Mouse (Mus musculus) testis, postnatal 14 days (tissue): ENCODE results near the gene Plcl1.

Experiments used
- DNase-seq: peaks from one replicate; pipeline ENCODE4 v3.0.0; 2021; ENCODE audit warnings: low spot score

Gene Plcl1

DNA sequence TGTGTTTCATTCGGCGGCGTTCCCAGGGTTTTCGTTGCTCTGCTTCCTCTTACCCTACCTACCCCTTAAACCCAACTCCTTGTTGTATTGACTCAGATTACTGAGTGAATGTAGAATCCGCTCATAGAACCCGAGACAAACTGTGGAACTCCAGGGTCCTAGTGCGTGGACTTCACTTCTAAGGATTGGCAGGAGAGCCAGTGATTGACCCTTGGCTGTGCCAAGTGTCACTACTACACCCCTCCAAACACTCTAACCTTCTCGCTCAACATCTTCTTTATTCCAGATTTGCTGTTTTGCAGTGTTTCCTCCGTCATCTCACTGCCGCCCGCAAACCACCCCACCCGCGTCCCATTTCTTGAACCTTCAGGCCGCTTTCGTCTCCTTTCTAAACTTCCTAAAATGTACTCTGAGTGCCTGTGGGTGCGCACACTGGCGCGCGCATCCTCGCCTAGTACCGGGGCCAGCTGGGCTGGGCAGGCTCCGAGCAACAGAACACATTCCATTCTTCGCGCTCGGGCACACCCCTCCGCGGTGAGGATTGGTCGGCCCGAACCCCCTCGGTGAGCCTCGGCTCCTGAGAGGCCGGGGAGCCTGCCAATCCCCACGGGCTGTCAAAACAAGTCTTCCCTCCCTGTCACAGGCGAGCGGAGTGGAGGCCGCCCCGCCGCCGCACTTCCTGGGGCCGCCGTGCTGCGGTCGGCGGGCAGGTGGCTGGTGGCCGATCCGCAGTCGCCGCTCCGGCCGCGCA, at the start of gene Plcl1:
Gene Plcl1, plus strand, starts transcription at position 650 of the 751 bp plus-strand sequence.
- peak; percentile 91 for DNase-seq

DNA sequence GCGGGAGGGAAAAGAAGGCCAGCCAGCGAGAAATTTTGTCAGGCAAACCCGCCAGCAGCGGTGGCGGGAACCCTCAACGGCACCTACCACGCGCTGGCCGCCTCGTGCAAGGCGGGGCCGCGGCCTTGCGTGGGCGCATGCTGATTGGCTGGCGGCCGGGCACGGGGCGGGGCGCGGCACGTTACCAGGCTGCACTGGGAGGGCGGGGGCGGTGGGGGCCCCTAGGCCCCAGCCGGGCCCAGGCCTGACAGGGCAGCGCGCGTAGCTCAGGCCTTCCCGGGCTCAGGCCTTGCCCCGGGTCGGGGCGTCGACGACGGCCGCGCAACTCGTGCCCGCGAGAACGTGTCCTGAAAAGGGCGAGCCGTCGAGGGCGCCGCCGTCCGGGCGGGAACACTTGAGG, 43.1 kb upstream of the Plcl1 start:
- peak; percentile 91 for DNase-seq

DNA sequence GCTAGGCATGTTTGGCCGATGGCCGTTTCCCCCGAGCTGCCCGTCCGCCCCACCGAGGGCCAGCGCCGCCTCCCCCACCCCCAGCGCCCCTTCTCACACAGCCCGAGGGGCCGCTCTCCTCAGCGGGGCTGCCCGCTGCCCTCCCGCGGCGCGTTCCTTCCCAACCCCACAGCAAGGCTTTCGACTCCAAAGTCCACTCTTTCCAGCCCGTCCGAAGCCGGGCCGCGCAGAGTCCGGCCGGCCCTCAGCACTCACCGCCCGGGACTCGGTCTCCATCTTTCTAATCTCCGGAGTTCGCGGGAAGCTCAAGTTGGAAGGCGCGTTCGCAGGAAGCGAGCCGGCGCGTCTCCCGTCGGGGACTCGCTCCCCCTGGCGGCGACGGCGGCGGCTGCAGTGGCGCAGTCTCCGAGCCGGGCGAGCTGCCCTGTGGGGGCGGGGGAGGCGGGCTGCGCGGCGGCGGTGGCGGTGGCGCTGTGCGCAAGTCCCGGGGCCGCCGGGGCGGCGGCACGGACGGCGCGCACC, 42.6 kb upstream of the Plcl1 start, which contains the start of gene Boll:
Gene Boll, minus strand, starts transcription at position 426 of the 522 bp plus-strand sequence.
- peak; percentile 88 for DNase-seq

DNA sequence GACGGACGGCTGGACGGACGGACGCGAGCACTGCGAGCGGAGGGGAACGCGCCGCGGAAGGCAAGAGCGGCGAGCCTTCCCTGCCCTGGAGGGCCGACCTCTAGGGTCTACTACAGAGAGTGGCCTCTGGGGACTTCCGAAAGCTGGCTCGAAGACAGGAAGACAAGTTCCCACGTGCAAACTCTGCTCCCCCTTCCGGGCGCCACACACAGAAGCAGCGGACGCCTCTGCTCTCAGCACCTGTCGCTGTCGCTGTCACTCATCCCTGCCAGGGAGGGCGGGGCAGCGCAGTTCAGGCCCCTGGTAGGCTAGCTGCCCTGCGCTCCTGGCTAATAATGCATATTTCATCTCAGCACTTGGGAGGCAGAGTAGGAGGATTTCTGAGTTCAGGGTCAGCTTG, 42.1 kb upstream of the Plcl1 start:
- peak; percentile 85 for DNase-seq

DNA sequence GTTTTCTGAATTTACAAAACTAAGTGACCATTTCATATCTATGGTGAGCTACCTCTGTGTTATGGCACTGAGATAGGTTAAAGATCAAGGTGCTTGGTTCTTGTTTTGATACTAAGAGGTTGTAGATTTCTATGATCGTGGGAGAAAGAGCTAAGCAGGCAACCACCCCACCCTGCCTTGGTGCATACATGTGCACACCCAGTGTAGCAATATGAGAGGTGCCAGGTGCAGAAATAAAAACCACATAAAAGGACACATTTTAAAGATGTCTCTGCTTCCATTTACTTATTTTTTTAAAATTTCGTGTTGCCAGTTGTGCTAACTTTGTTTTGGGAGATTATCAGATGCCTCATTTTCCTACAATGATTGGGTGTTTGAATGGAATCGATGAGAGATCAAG, 33.1 kb upstream of the Plcl1 start:
- DNase-seq, result no peak

DNA sequence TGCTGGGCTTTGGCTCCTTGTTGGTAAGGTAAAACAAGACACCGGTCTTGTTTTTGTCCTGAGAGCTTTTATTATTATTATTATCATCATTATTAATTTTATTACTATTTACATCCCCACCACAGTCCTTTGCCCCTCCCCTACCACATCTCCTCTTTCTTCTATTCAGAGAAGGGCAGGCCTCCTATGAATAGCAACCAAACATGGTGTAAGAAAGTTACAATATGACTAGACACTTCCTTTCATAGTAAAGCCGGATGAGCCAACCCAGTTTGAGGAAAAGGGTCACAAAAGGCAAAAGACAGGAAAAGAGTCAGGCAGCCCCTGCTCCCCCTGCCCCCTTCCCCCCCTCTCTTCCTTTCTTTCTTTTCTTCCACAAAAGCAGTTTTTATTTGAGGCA, 25.2 kb upstream of the Plcl1 start:
- DNase-seq, result no peak

DNA sequence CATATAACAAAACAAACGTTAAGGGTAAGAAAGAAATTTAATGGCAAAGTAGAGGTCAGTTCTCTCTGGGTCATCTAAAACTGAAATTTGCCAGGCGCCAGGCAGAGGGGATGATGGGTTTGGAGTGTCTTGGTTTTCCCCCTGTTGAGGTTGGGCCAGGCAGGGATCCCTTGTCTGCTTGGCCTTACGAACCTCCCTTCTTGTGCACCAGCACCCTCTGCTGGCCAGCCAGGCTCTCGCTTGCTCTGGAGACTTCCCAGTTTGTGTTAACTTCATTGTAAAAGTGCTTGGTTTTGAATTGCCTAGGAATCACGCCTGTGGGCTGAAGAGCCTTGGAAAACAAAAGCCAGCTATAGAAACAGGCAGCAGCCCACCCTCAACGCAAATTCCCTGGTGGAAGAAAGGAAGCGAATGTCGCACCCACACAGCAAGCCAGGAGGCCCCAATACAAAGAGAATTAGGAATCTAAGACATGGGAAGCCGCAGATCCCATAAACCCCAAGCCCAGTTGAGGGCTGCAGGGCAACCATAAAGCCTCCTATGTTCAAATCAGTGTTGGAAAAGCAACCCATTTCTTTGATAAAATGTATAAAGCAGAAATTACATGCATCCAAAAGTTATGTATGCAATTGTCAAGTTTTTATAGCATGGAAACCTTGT, 22.5 kb upstream of the Plcl1 start:
- DNase-seq, result peak; percentile 72

DNA sequence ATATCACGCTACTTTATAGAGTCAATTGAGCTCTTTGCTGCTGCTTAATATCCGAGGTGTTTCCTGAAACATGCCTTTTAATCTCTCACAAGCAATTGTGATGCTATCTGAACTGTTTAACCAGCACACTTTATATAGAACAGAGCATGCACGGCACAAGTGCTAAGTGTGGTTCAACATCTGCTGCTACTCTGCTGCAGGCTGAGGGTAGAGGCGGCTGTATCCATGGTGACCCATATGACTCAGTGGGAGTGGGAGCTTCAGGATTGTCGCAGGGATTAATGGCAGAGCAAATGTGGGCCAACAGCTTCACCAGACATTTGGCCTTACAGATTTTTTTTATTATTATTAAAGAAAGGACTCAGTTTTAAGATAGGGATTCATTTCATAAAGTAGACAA, 5.8 kb upstream of the Plcl1 start:
- DNase-seq, result no peak

DNA sequence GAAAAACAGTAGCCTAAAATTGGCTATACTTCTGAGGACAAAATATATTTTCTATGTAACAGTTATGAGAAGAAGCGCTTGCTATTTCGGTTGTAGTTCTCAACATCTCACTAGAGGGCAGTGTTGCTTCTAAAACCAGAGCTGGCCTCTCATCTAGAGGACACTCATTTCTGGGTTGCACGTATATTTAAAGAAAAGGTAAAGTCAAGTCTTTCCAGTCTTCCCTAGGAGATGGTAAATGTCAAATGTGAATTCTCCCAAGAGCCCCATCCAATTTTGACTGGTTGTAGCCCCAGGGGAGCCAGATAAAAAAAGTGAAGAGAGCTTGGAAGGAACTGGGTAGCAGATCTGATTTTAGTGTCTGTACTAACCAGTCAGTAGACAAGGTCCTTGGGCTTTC, 1.3 kb upstream of the Plcl1 start:
- DNase-seq, result peak; percentile 31

DNA sequence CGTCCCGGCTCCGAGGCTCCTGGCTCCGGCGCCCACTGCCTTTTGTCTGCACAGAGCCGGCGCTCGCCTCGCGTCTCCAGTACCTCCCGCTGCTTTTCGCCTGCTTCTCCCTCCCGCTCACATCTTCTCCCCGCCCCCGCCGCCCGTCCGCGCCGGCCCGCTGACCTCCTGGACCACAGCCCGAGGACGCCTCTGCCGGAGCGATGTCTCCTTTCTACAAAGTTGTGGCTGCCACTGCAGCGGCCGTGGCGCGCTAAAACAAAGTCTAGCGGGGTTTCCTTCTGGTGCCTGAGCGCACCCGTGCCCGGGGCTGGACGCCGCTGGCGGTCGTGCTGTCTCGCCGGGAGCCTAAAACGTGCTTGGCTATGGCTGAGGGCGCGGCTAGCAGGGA, 297 bp downstream of the Plcl1 start:
- DNase-seq, result peak; percentile 62

DNA sequence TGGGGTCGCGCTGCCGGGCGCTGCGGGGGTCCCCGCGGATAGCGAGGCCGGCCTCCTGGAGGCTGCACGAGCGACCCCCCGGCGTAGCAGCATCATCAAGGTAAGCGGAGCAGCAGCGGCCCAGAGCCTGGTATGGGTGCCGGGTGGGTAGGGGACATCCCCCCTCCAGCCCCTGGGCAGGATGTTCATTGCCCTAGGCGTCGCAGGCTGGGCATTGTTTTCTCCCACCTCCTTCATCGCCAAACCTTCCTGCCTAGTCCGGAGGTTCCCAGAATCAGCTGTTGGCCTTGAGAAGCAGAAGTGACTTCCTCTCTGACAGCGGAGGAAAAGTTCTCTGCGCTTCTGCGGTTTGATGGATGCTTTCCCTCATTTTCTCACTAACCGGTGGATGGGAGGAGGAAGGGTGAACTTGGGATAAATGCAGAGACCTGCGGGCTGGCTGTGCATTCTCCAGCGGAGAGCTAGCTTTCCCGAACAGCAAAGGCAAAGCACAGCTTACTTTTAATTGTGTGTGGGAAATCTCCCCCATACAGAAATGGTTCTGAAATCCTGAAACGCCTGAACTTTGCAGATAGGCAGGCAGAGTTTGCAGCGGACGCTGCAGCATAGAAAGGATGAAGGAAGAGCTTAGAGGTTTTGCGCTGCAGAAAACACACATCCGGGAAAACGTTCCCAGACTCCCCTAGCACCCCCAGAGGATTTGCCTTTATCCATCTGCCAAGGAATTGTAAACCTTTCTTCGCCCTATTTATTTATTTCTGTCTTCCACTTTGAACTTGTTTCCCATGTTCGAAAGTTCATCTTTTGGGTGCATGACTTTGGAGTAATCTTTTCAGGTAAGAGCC, 1.0 kb downstream of the Plcl1 start:
- DNase-seq, result peak; percentile 16

DNA sequence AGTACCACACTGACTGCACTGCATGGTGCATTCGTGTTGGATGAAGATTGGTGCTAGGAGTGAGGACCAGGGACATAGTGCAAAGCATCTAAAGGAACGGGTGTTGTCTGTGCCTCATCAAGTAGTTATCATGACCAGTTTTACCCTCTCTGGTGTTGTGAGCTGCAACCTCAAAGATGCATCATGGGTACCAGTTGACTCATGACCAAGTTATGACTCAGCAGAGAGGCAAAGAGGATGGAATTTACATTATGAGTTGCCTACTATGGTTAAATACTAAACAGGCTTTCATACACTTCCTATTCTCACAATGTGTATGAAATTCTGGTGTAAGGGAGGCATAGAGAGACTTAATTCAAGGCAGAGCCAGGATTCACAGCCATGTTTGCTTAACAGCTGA, 4.9 kb downstream of the Plcl1 start:
- DNase-seq, result no peak

DNA sequence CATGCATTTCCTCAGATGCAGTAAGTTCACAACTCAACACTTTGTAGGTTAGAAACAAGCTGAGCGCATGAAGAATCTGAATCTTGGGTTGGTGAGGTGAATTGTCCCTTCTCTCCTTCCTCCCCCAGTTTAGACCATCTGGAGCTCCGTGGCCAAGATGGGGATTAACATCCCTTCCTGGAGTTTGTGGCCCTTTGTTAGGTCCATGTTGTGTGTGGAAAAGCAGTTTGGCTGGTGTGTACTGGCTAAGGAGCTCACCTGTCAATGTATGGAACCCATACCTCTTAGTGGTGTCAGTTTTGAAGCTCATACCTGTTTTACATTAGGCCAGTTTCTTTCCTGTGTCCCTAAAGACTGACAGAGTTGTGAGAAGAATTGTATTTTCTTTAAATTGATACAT, 5.4 kb downstream of the Plcl1 start:
- no peak for DNase-seq

DNA sequence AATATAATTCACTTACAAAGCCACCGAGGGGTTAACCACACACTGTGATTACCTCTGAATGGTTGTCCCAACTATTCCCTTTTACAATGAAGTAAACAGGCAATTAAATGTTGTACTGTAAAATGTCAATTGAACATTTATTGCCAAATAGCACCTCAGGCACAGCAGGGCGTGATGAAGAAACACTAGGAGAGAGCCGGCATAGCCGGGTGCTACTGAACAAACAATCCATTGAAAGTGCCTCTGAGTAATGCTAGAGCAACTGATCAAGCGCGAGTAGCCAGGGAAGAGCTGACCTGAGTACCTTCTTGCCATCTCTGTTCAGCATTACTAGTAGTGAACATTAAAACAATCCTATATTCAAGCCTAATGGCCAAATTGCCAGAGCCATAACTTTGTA, 6.8 kb downstream of the Plcl1 start:
- no peak for DNase-seq

DNA sequence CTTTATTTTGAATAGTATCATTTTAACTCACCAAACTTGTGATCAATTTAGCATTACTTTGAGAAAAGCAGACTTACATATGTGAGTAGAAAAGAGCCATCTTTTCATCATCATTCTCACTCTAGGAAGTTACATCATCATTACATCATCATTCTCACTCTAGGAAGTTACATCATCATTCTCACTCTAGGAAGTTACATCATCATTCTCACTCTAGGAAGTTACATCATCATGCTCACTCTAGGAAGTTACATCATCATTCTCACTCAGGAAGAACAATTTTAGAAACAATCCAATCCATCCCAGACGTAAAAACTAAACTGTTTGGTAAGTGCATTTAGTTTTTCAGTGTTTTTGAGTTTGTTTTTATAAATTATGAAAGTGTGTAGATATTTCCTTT, 7.8 kb downstream of the Plcl1 start:
- DNase-seq, result no peak

DNA sequence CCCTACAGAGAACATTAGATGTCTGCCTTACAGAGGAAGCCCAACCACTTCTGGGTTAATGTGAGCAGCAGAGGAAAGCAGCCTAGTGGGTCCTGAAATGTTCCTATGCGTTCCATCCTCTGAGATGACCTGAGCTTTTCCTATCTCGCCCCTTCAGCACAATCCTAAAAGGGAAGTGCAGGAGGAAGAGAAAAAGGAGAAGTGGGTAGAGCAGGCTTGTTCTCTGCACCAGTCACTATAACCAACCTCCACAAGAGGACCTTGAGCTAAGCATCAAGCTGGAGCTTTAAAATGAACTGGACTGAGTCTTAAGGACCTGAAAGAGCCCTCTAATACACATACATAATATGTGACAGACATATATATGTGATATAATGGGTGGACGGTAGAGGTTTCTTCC, 13.2 kb downstream of the Plcl1 start:
- DNase-seq, result no peak

DNA sequence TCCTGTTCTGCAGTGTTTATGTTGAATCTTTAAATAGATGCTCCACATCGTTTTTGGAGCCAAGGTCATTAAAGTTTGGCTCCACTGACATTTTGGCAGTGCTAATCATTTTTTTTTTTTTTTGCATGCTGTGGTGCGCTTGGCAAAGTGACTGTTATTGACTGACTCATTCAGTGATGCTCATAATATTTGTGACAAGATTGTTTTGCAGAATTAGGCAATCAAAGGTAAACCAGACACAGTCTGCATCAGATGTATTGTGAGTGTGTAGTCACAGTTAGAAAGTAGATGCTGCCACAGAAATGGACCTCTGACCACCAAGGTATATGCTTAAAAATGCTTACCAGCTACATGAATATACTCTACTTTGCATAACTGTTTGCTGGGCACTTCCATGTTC, 21.9 kb downstream of the Plcl1 start:
- DNase-seq, result no peak

DNA sequence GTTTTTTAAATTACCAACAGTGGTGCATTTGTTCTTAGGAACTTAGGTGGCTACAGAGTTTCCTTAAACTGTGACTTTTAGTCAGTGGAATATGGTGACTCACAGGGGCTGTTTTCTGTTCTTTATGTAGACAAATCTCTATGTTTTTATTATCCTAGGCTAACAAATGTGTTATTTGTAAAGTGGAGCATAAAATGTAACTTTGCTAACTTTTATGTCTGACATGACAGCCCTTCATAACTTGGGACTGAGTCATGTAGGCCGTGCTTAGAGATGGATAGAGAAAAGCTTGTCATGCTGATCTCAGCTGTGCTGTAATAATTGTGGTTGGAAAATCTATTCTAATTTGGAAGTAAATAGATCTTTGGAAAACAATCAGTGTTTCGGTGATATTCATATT, 23.3 kb downstream of the Plcl1 start:
- DNase-seq, result no peak

DNA sequence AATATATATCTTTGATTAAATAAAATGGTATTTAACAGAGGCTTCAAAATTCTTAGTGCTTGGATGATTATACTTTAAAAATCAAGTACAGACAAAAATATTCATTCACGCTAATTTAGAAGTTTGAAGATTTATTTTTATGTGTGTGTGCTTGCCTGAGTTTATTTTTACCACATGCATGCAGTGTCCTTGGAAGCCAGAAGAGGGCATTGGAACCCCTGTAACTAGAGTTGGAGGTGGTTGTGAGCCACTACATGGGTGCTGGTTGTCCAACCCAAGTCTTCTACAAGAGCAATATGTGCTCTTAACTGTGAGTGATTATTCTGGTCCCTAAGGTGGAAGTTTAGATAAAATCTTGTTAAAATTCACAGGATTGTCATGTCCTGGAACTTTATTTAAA, 24.0 kb downstream of the Plcl1 start:
- DNase-seq, result no peak

DNA sequence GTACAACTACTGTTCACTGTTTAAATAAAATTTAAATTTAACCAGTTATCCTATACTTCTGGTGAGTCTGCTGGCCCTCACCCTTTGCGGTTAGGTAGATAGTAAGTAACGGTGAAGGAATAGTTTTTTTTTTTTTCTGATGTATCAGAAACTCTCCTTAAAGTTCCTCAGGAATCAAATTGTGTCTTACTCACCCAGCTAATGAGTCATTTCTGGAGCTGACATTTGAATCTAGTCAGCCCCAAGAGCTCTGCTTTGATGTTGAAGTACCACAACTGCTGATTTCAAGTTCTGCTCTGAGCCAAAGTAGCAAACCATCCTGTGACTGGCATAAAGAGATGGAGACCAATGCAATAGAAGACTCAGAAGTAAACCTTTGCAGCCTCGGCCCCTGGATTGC, 24.9 kb downstream of the Plcl1 start:
- no peak for DNase-seq

DNA sequence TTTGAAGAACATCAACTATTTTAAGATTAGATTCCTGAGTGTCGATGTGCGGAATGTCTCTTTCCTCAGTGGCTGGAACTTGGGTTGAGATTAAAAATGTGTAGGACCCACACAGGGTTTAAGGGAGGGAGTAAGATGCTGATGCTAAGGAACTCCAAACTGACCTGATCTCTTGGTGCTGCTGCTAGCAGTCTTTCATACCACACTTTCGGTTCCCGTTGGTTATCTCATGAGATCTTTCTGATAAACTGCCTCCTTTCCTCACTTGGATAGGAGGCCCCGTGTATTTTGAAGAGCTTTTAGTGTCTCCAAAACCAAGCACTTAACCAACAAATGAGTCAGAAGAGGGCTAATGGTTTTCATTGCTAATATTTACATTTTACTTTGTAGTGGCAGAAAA, 30.9 kb downstream of the Plcl1 start:
- no peak for DNase-seq

DNA sequence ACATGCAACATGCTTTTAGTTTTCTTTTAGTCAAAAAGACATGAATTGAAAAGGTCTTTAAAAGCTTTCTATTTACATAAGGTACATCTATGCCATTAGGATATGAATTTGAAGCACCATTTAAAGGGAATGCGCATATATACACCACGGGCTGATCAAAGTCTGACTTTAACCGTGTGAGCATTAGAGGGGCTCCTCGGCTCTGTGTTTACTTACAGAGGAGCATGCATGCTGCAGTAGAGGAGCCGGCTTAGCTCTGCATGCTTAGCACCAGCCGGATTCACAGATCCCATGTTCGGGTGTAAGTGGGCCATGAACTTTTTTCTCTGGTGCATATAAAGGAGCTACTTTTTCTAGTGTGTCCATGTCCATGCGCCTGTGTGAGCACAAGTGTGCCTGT, 31.4 kb downstream of the Plcl1 start:
- DNase-seq, result no peak

DNA sequence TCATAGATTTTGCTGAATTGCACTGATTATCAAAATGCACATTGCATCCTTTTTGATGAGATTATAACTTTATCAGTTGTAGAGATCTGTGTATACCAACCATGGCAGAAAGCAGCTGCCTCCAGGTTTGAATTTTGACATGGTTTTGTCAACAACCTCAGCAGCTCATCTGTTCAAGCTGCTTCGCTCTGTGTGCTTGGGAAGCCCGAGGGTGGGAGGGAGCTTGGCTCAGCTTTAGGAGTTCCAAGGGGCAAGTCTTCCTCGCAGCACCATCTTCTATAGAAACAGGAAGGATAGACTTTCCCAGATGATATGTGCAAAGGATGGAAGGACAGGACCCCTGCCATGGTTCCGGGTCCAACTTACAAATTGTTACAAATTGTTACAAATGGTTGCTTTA, 32.9 kb downstream of the Plcl1 start:
- DNase-seq, result no peak
